29 mouse cellular contexts compared by ENCODE assay signal in the genomic region with DNA sequence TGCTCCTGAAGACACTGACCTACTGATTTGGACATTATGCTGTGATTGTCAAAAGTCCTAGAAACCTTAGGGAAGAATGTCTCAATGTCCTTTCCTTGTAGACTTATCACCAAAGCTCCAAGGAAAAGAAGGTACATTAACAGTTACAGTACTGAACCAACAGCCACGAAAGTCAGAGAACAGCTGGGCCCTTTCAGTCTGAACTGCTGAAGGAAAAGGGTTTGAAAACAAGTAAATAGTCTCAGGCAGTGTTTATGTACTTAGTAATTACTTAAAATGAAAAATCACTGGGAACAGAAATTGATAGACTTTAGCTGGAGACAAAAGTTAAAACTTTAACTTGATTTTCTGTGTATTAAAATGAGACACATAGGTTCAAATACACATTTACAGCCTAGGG. TPM values are rescaled to one million over a fixed set of nuclear protein-coding genes. Genes with fewer than 3 reads are reported as not detected.
DNase-seq lines count a peak whose midpoint lies in the region; ATAC-seq lines count a peak whose summit lies in the region.
"Had no signal": no experiment of that assay in that cellular context is flagged by ENCODE, and none has a peak within 500 bp of the region (broad histone marks: within the 10 kb centered on the region; RNA-seq: fewer than 3 reads in every experiment).

No protein-coding gene starts in this region.

- ATAC-seq in kidney, embryonic 15.5 days (replicated peaks; ENCODE audit: low FRiP score), result no peak
- ATAC-seq in lung, embryonic 16.5 days (ENCODE audit: low read depth), result peak; percentile 73
- no peak for ATAC-seq in intestine, embryonic 16.5 days
- no peak for ATAC-seq in stomach, embryonic 16.5 days (ENCODE audit: insufficient read depth, low FRiP score)
- ATAC-seq: activated CD4-positive, CD25-positive, alpha-beta regulatory T cell, adult 4 months; CD4-positive, CD25-positive, alpha-beta regulatory T cell, adult 4 months; forebrain, embryonic 15.5 days; hindbrain, embryonic 16.5 days had no signal

- no peaks in the 10 kb centered on the region for H3K9me3 ChIP-seq in kidney, embryonic 15.5 days (replicated peaks)
- H3K9me3 ChIP-seq in lung, embryonic 16.5 days (ENCODE audit: control insufficient read depth, low read length), result no peaks in the 10 kb centered on the region
- no peaks in the 10 kb centered on the region for H3K9me3 ChIP-seq in intestine, embryonic 16.5 days (ENCODE audit: control insufficient read depth, low read length)
- no peaks in the 10 kb centered on the region for H3K9me3 ChIP-seq in stomach, embryonic 16.5 days (replicated peaks; ENCODE audit: control insufficient read depth, low read length)
- H3K9me3 ChIP-seq: embryonic facial prominence, embryonic 10.5 days; embryonic facial prominence, embryonic 13.5 days; forebrain, embryonic 12.5 days; forebrain, embryonic 15.5 days; heart, embryonic 12.5 days; heart, embryonic 15.5 days; hindbrain, embryonic 10.5 days; hindbrain, embryonic 13.5 days had no signal

- H3K9ac ChIP-seq in kidney, embryonic 15.5 days, result no peak overlapping the region
- no peak overlapping the region for H3K9ac ChIP-seq in lung, embryonic 16.5 days (ENCODE audit: low read length)
- no peak overlapping the region for H3K9ac ChIP-seq in intestine, embryonic 16.5 days (ENCODE audit: low read depth, low read length)
- H3K9ac ChIP-seq in stomach, embryonic 16.5 days (ENCODE audit: low read length), result no peak overlapping the region
- H3K9ac ChIP-seq: embryonic facial prominence, embryonic 13.5 days; forebrain, embryonic 12.5 days; forebrain, embryonic 15.5 days; heart, embryonic 12.5 days; heart, embryonic 15.5 days; hindbrain, embryonic 13.5 days had no signal

- peaks cover 9% of the 10 kb centered on the region; the same call in 1 of the 2 replicates for H3K4me1 ChIP-seq in kidney, embryonic 15.5 days
- H3K4me1 ChIP-seq in lung, embryonic 16.5 days (replicated peaks; ENCODE audit: control insufficient read depth, insufficient read depth, low read length), result no peaks in the 10 kb centered on the region; the same call in 1 of the 2 replicates
- H3K4me1 ChIP-seq in intestine, embryonic 16.5 days (ENCODE audit: control insufficient read depth, insufficient read depth, low read length), result peaks cover 4% of the 10 kb centered on the region
- no peaks in the 10 kb centered on the region for H3K4me1 ChIP-seq in stomach, embryonic 16.5 days (ENCODE audit: control insufficient read depth, insufficient read depth, low read length)
- H3K4me1 ChIP-seq: embryonic facial prominence, embryonic 10.5 days; embryonic facial prominence, embryonic 13.5 days; forebrain, embryonic 12.5 days; forebrain, embryonic 15.5 days; heart, embryonic 15.5 days; hindbrain, embryonic 10.5 days; hindbrain, embryonic 13.5 days had no signal

- no peak overlapping the region for H3K4me3 ChIP-seq in kidney, embryonic 15.5 days (replicated peaks)
- no peak overlapping the region for H3K4me3 ChIP-seq in lung, embryonic 16.5 days (ENCODE audit: low read length)
- no peak overlapping the region for H3K4me3 ChIP-seq in intestine, embryonic 16.5 days (ENCODE audit: low read length)
- no peak overlapping the region for H3K4me3 ChIP-seq in stomach, embryonic 16.5 days (replicated peaks; ENCODE audit: low read length)
- H3K4me3 ChIP-seq: embryonic facial prominence, embryonic 10.5 days; embryonic facial prominence, embryonic 13.5 days; erythroblast, embryonic 14.5 days; forebrain, embryonic 12.5 days; forebrain, embryonic 15.5 days; heart, embryonic 12.5 days; heart, embryonic 15.5 days; hindbrain, embryonic 10.5 days; hindbrain, embryonic 13.5 days had no signal

- no peaks in the 10 kb centered on the region for H3K36me3 ChIP-seq in kidney, embryonic 15.5 days
- no peaks in the 10 kb centered on the region for H3K36me3 ChIP-seq in lung, embryonic 16.5 days (ENCODE audit: control insufficient read depth, insufficient read depth, low read length)
- no peaks in the 10 kb centered on the region for H3K36me3 ChIP-seq in intestine, embryonic 16.5 days (ENCODE audit: control insufficient read depth, insufficient read depth, low read length)
- no peaks in the 10 kb centered on the region for H3K36me3 ChIP-seq in stomach, embryonic 16.5 days (ENCODE audit: control insufficient read depth, insufficient read depth, low read length)
- H3K36me3 ChIP-seq: embryonic facial prominence, embryonic 10.5 days; embryonic facial prominence, embryonic 13.5 days; forebrain, embryonic 12.5 days; forebrain, embryonic 15.5 days; heart, embryonic 12.5 days; heart, embryonic 15.5 days; hindbrain, embryonic 10.5 days; hindbrain, embryonic 13.5 days had no signal

- H3K4me2 ChIP-seq in kidney, embryonic 15.5 days, result no peak overlapping the region
- no peak overlapping the region for H3K4me2 ChIP-seq in lung, embryonic 16.5 days (ENCODE audit: low read depth, low read length)
- H3K4me2 ChIP-seq in intestine, embryonic 16.5 days (ENCODE audit: low read depth, low read length), result no peak overlapping the region
- no peak overlapping the region for H3K4me2 ChIP-seq in stomach, embryonic 16.5 days (ENCODE audit: low read depth, low read length)
- H3K4me2 ChIP-seq: embryonic facial prominence, embryonic 13.5 days; forebrain, embryonic 12.5 days; forebrain, embryonic 15.5 days; heart, embryonic 12.5 days; heart, embryonic 15.5 days; hindbrain, embryonic 13.5 days had no signal

- DNase-seq in kidney, postnatal 10 days, result peak; percentile 24
- no peak for DNase-seq in lung, postnatal 25 days (ENCODE audit: low spot score)
- no peak for DNase-seq in cerebellum, adult 9-11 months
- DNase-seq: adrenal gland, postnatal 10 days; adrenal gland, postnatal 36 days; cerebellum, adult 18-20 months; cerebellum, adult 9-10 months; cerebellum, postnatal 25 days; embryo, embryonic 11 days; gastrocnemius, postnatal 25 days; heart, adult 18-20 months; heart, postnatal 10 days; heart, postnatal 36 days had no signal

- H3K27ac ChIP-seq in kidney, embryonic 15.5 days, result no peak overlapping the region
- no peak overlapping the region for H3K27ac ChIP-seq in lung, embryonic 16.5 days (ENCODE audit: low read length)
- peak overlapping the region; percentile 33; the same call in 1 of the 2 replicates for H3K27ac ChIP-seq in intestine, embryonic 16.5 days (ENCODE audit: low read length)
- peak overlapping the region; percentile 36 for H3K27ac ChIP-seq in stomach, embryonic 16.5 days (ENCODE audit: low read length)
- H3K27ac ChIP-seq: embryonic facial prominence, embryonic 10.5 days; embryonic facial prominence, embryonic 13.5 days; forebrain, embryonic 12.5 days; forebrain, embryonic 15.5 days; heart, embryonic 15.5 days; hindbrain, embryonic 10.5 days; hindbrain, embryonic 13.5 days had no signal

- no peaks in the 10 kb centered on the region for H3K27me3 ChIP-seq in kidney, embryonic 15.5 days
- no peaks in the 10 kb centered on the region for H3K27me3 ChIP-seq in lung, embryonic 16.5 days (ENCODE audit: control insufficient read depth, insufficient read depth, low read depth, low read length)
- no peaks in the 10 kb centered on the region for H3K27me3 ChIP-seq in intestine, embryonic 16.5 days (replicated peaks; ENCODE audit: control insufficient read depth, insufficient read depth, low read length)
- no peaks in the 10 kb centered on the region for H3K27me3 ChIP-seq in stomach, embryonic 16.5 days (ENCODE audit: control insufficient read depth, insufficient read depth, low read length)
- H3K27me3 ChIP-seq: embryonic facial prominence, embryonic 13.5 days; forebrain, embryonic 12.5 days; forebrain, embryonic 15.5 days; heart, embryonic 12.5 days; heart, embryonic 15.5 days; hindbrain, embryonic 13.5 days had no signal

- 37% methylated on average over 1 of the region's 1 CpGs for WGBS in kidney, embryonic 15.5 days
- 26% methylated on average over 1 of the region's 1 CpGs for WGBS in lung, embryonic 16.5 days
- WGBS in intestine, embryonic 16.5 days, result 54% methylated on average over 1 of the region's 1 CpGs
- WGBS in stomach, embryonic 16.5 days, result 48% methylated on average over 1 of the region's 1 CpGs

RNA-seq across cellular contexts. Expression of gene Musk, which starts 27.6 kb away (rescaled TPM):
- 0.40 and 0.45 TPM in 2 replicates for polyA plus RNA-seq in kidney, embryonic 15.5 days (2015; fragmentation: Nextera tagmentation; extraction: Ambion mirVana)
- polyA plus RNA-seq in lung, embryonic 16.5 days (2015; fragmentation: Nextera tagmentation; extraction: Ambion mirVana), result 0.06 and 0.16 TPM in 2 replicates
- 0.10 and 0.13 TPM in 2 replicates for polyA plus RNA-seq in intestine, embryonic 16.5 days (2015; fragmentation: Nextera tagmentation; extraction: Ambion mirVana)
- polyA plus RNA-seq in stomach, embryonic 16.5 days (2015; fragmentation: Nextera tagmentation; extraction: Ambion mirVana), result 0.84 and 1.2 TPM in 2 replicates
- polyA plus RNA-seq: activated CD4-positive, CD25-positive, alpha-beta regulatory T cell, adult 4 months; CD4-positive, CD25-positive, alpha-beta regulatory T cell, adult 4 months; erythroblast, embryonic 14.5 days; heart, embryonic 15.5 days had no signal

Comparison
In these comparisons a context has a peak if more than half of its experiments do, and no peak if none do; other contexts are left out.
1. H3K27ac ChIP-seq: peak in intestine, embryonic 16.5 days (single experiment) and stomach, embryonic 16.5 days (single experiment); none in kidney, embryonic 15.5 days (single experiment) and lung, embryonic 16.5 days (single experiment).